Mouse (Mus musculus) heart, adult 2 months (tissue): Measurements from ENCODE around the gene Crybb3. TPM values are rescaled to one million over a fixed set of nuclear protein-coding genes. Genes with fewer than 3 reads are reported as not detected.
A peak's percentile ranks its signal among the peaks of the same experiment; 100 is the strongest.

Experiments used
- DNase-seq, 2 experiments: peaks; one replicate each; pipeline ENCODE4 v3.0.0; 2021
- H3K27ac ChIP-seq: fragments of 200-600 bp; 2 replicates; pipeline ENCODE4 v1.8.1; 2022
- H3K27me3 ChIP-seq: fragments of 200-500 bp; 2 replicates; pipeline ENCODE4 v1.6.1; 2012; ENCODE audit warnings: mild to moderate bottlenecking, low read length, inconsistent platforms, mixed read lengths; ENCODE audit not compliant: control insufficient read depth, insufficient read depth
- H3K36me3 ChIP-seq: fragments of 200-500 bp; 2 replicates; pipeline ENCODE4 v1.6.1; 2012; ENCODE audit warnings: low read length, inconsistent platforms; ENCODE audit not compliant: control insufficient read depth, insufficient read depth
- H3K4me1 ChIP-seq: fragments of 200-500 bp; 2 replicates; pipeline ENCODE4 v1.6.1; 2011; ENCODE audit warnings: low read length; ENCODE audit not compliant: control insufficient read depth, insufficient read depth
- H3K4me3 ChIP-seq: fragments of 200-600 bp; 2 replicates; pipeline ENCODE4 v1.8.1; 2022
- H3K79me2 ChIP-seq: fragments of 200-500 bp; replicated peaks from 2 replicates; pipeline ENCODE4 v1.6.1; 2012; ENCODE audit warnings: mild to moderate bottlenecking, inconsistent platforms, low read length, moderate library complexity, mixed read lengths; ENCODE audit not compliant: control insufficient read depth, insufficient read depth
- H3K9ac ChIP-seq: fragments of 200-500 bp; 2 replicates; pipeline ENCODE4 v1.6.1; 2012; ENCODE audit warnings: low read depth, mild to moderate bottlenecking, control low read depth, inconsistent platforms, low read length, mixed read lengths
- CTCF ChIP-seq: fragments of 200-600 bp; IDR thresholded peaks from 2 replicates; pipeline ENCODE4 v1.8.1; 2022; ENCODE audit warnings: antibody characterized with exemption, mild to moderate bottlenecking, moderate library complexity
- EP300 ChIP-seq: fragments of 200-500 bp; IDR thresholded peaks from 2 replicates; pipeline ENCODE4 v1.6.1; 2011; ENCODE audit warnings: low read depth, low read length, control low read depth; ENCODE audit not compliant: insufficient read depth
- POLR2A ChIP-seq: fragments of 200-500 bp; IDR thresholded peaks from 2 replicates; pipeline ENCODE4 v1.6.1; 2011; ENCODE audit warnings: mild to moderate bottlenecking, low read depth, low read length, control low read depth; ENCODE audit not compliant: insufficient read depth
- WGBS: fragments of 180-500 bp; shearing (Covaris S2); methylation state at CpG from one replicate; pipeline ENCODE4 v1.1.7; 2018; 5-methylcytosine and 5-hydroxymethylcytosine counted together
- intact Hi-C: fragments of 180-260 bp; cut with DNase I; formaldehyde crosslinking; loops from one replicate; pipeline ENCODE4 v1.15.1; 2025
- polyA plus RNA-seq: library from polyadenylated mRNA; depleted of rRNA; stranded (reverse); fragments of >200 nt; gene quantifications from 2 replicates; pipeline ENCODE4 v1.2.3, GENCODE M21; 2012; rRNA removed
- total RNA-seq, 2 experiments: library from RNA; stranded (reverse); gene quantifications; 2 replicates each; pipeline ENCODE4 v1.2.3; 2021

Gene Crybb3
- total and polyA plus RNA-seq, 3 experiments, result 0.68 to 4.2 (median 1.5) TPM

- WGBS, result 88% methylated on average over 6 of the region's 6 CpGs
- H3K9ac ChIP-seq, result no peak overlapping the region
- peaks cover 4% of the 10 kb centered on the region for H3K4me1 ChIP-seq
- no peaks in the 10 kb centered on the region for H3K79me2 ChIP-seq
- intact Hi-C loops, result no loop called here
- no peak overlapping the region for H3K27ac ChIP-seq
- no peak for TF ChIP-seq POLR2A
- no peak for TF ChIP-seq CTCF
- TF ChIP-seq EP300, result no peak
- H3K36me3 ChIP-seq, result no peaks in the 10 kb centered on the region
- no peak overlapping the region for H3K4me3 ChIP-seq
- H3K27me3 ChIP-seq, result no peaks in the 10 kb centered on the region
- DNase-seq, result no peak
Observed at GRCm38 (mm10) chr5:113038601-113039000, 42.8 kb downstream of the Crybb3 start.

GRCm38 (mm10) chr5:113035094-113036047 lies 46.0 kb downstream of the Crybb3 start:
- WGBS, result 53% methylated on average over 10 of the region's 10 CpGs
- H3K4me3 ChIP-seq, result no peak overlapping the region
- DNase-seq, result peak in 1 of 2 experiments; percentile 17
- no peak overlapping the region for H3K9ac ChIP-seq
- H3K36me3 ChIP-seq, result no peaks in the 10 kb centered on the region
- peaks cover 2% of the 10 kb centered on the region; the same call in 1 of the 2 replicates for H3K4me1 ChIP-seq
- TF ChIP-seq POLR2A (no peak), CTCF (no peak), EP300 (no peak)
- H3K79me2 ChIP-seq, result no peaks in the 10 kb centered on the region
- no peak overlapping the region for H3K27ac ChIP-seq
- H3K27me3 ChIP-seq, result no peaks in the 10 kb centered on the region
- intact Hi-C loops, result no loop called here

DNA sequence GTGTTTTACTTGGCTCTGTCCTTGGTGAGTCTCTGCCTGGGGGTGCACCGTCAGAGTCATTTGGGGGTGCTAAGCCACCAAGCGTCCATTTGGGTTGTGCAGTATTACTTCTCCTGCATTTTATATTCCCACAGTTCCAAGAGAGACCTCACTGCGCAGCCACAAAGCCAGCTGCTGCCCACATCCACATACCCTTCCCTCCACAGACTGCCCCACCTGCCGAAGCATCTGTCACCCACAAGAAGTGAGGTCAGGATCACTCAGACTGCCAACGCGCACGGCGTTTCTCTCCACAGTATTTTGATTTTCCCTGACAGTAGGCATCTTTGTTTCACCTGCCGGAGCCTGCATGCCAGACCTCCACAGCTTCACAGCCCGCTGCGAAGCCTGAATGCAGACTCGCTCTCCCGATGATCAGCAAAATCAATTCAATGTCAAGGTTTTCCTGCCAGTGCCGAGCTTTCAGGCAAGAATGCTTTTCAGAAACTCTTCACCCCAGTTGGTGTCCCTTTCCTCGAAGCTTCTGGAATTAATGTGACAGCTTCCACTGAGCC lies 50.1 kb downstream of the Crybb3 start:
- no peak overlapping the region for H3K27ac ChIP-seq
- 79% methylated on average over 15 of the region's 15 CpGs for WGBS
- DNase-seq, result no peak
- no peak overlapping the region for H3K9ac ChIP-seq
- no peak overlapping the region for H3K4me3 ChIP-seq
- TF ChIP-seq CTCF, result no peak
- TF ChIP-seq POLR2A, result no peak
- no peak for TF ChIP-seq EP300
- intact Hi-C loops, result no loop called here
- H3K79me2 ChIP-seq, result no peaks in the 10 kb centered on the region
- H3K27me3 ChIP-seq, result no peaks in the 10 kb centered on the region
- no peaks in the 10 kb centered on the region for H3K36me3 ChIP-seq
- peaks cover 2% of the 10 kb centered on the region; the same call in 1 of the 2 replicates for H3K4me1 ChIP-seq

- H3K27ac ChIP-seq, result no peak overlapping the region
- intact Hi-C loops, result no loop called here
- H3K9ac ChIP-seq, result no peak overlapping the region
- H3K36me3 ChIP-seq, result no peaks in the 10 kb centered on the region
- no peak for DNase-seq
- H3K27me3 ChIP-seq, result no peaks in the 10 kb centered on the region
- H3K4me3 ChIP-seq, result no peak overlapping the region
- 39% methylated on average over 3 of the region's 3 CpGs for WGBS
- no peaks in the 10 kb centered on the region for H3K4me1 ChIP-seq
- TF ChIP-seq POLR2A, result no peak
- TF ChIP-seq CTCF, result no peak
- TF ChIP-seq EP300, result no peak
- no peaks in the 10 kb centered on the region for H3K79me2 ChIP-seq
Observed at GRCm38 (mm10) chr5:113030082-113030481, 51.3 kb downstream of the Crybb3 start.

- H3K27ac ChIP-seq, result no peak overlapping the region
- no peaks in the 10 kb centered on the region for H3K27me3 ChIP-seq
- H3K4me1 ChIP-seq, result no peaks in the 10 kb centered on the region; the same call in 1 of the 2 replicates
- no peaks in the 10 kb centered on the region for H3K36me3 ChIP-seq
- DNase-seq, result no peak
- TF ChIP-seq POLR2A, result no peak
- TF ChIP-seq EP300, result no peak
- no peak for TF ChIP-seq CTCF
- H3K9ac ChIP-seq, result no peak overlapping the region
- H3K4me3 ChIP-seq, result no peak overlapping the region
- intact Hi-C loops, result no loop called here
- H3K79me2 ChIP-seq, result no peaks in the 10 kb centered on the region
- 82% methylated on average over 5 of the region's 5 CpGs for WGBS
Observed at GRCm38 (mm10) chr5:113026706-113027105, 54.7 kb downstream of the Crybb3 start.

Other genes with a start within 250 kb of the Crybb3 start
- gene Myo18b, start 185.2 kb downstream of the Crybb3 start, total RNA-seq, result 100 to 1,000 TPM; 198 to 235 TPM
- gene Myo18b, start 185.2 kb downstream of the Crybb3 start, polyA plus RNA-seq, result 74.3 and 111 TPM in 2 replicates
- gene Grk3, start 65.8 kb downstream of the Crybb3 start, total RNA-seq, result 1 to 10 TPM; 4.9 to 5.2 TPM
- 8.4 and 16.0 TPM in 2 replicates for gene Grk3, start 65.8 kb downstream of the Crybb3 start, polyA plus RNA-seq
- gene Crybb2, start 11.5 kb downstream of the Crybb3 start, total RNA-seq, result not detected
- gene Crybb2, start 11.5 kb downstream of the Crybb3 start, polyA plus RNA-seq, result not detected in 2 replicates
- 10 to 100 TPM; 19.2 to 21.4 TPM for gene 2900026A02Rik, start 139.7 kb upstream of the Crybb3 start, total RNA-seq
- 18.0 and 24.5 TPM in 2 replicates for gene 2900026A02Rik, start 139.7 kb upstream of the Crybb3 start, polyA plus RNA-seq
- gene Tmem211, start 145.3 kb upstream of the Crybb3 start, total RNA-seq, result not detected
- gene Tmem211, start 145.3 kb upstream of the Crybb3 start, polyA plus RNA-seq, result not detected in 2 replicates
- gene Sgsm1, start 229.2 kb upstream of the Crybb3 start, total RNA-seq, result 1 to 10 TPM in 1 of 2 experiments, under 1 TPM in 1; 0.52 to 1.2 TPM
- 0.43 and 0.67 TPM in 2 replicates for gene Sgsm1, start 229.2 kb upstream of the Crybb3 start, polyA plus RNA-seq